Mouse (Mus musculus) activated CD4-positive, CD25-positive, alpha-beta regulatory T cell, adult 9 weeks (primary cell): ENCODE results near the gene Gm10762. TPM values are rescaled to one million over a fixed set of nuclear protein-coding genes. Genes with fewer than 3 reads are reported as not detected.

Source experiments
- polyA plus RNA-seq: library from polyadenylated mRNA; unstranded; fragments of 100-300 nt; shearing (Covaris generic); gene quantifications from one replicate; pipeline ENCODE4 v1.2.1, GENCODE M21; 2017

The Gm10762 gene
- 1.8 TPM for polyA plus RNA-seq

GRCm38 (mm10) chr2:128967661-128968441, at the start of gene Gm10762:
Gene Gm10762, minus strand, starts transcription at chr2:128967725.

GRCm38 (mm10) chr2:128966641-128967580, 614 bp downstream of the Gm10762 start, which contains the start of gene Zc3h6:
Gene Zc3h6, plus strand, starts transcription at chr2:128967402.

GRCm38 (mm10) chr2:128943538-128944528, 23.7 kb downstream of the Gm10762 start, which contains the start of gene Zc3h8:
Gene Zc3h8, minus strand, starts transcription at chr2:128944077.

Other genes starting within 250 kb of the Gm10762 start
- 32.4 TPM for gene Tmem87b, start 149.6 kb downstream of the Gm10762 start, polyA plus RNA-seq
- not detected for gene Fbln7, start 104.7 kb downstream of the Gm10762 start, polyA plus RNA-seq
- 11.5 TPM for gene Zc3h8, start 23.6 kb downstream of the Gm10762 start, polyA plus RNA-seq
- 3.0 TPM for gene Zc3h6, start 323 bp downstream of the Gm10762 start, polyA plus RNA-seq
- gene Vinac1, start 80.4 kb upstream of the Gm10762 start, polyA plus RNA-seq, result not detected
- 2.8 TPM for gene Ttl, start 98.2 kb upstream of the Gm10762 start, polyA plus RNA-seq
- gene Polr1b, start 133.3 kb upstream of the Gm10762 start, polyA plus RNA-seq, result 35.6 TPM
- 24.4 TPM for gene Chchd5, start 162.0 kb upstream of the Gm10762 start, polyA plus RNA-seq
- 70.8 TPM for gene Slc20a1, start 231.0 kb upstream of the Gm10762 start, polyA plus RNA-seq